Mouse (Mus musculus): ENCODE results near the gene Nptx1.

Nptx1 gene

GRCm38 (mm10) chr11:119490861-119491689 lies 56.5 kb downstream of the Nptx1 start, which contains the start of gene Endov:
TSS of gene Endov (plus strand) at chr11:119491347.
- peak; percentile 100 for DNase-seq

Measured in embryo, embryonic 11 days (tissue).